Mouse (Mus musculus): ENCODE data around the gene C2cd4c. TPM values are rescaled to one million over a fixed set of nuclear protein-coding genes. Genes with fewer than 3 reads are reported as not detected.

Gene C2cd4c
- polyA plus RNA-seq, 1 experiment from 2014 or later = 0.11 TPM

- H3K9ac ChIP-seq = no peak overlapping the region
- H3K27me3 ChIP-seq = no peaks in the 10 kb centered on the region
- no peak overlapping the region for H3K4me2 ChIP-seq
- H3K4me3 ChIP-seq = no peak overlapping the region
- WGBS = 93% methylated on average over 6 of the region's 6 CpGs
- no peaks in the 10 kb centered on the region for H3K9me3 ChIP-seq
- no peaks in the 10 kb centered on the region for H3K4me1 ChIP-seq (replicated peaks)
- no peak overlapping the region for H3K27ac ChIP-seq (replicated peaks)
- no peak for ATAC-seq (ENCODE audit: low read depth)
- no peaks in the 10 kb centered on the region for H3K36me3 ChIP-seq
These were observed 28.7 kb downstream of the C2cd4c start for GRCm38 (mm10) chr10:79585136-79585535.

- 89% methylated on average over 9 of the region's 9 CpGs for WGBS
These were observed 29.4 kb downstream of the C2cd4c start for GRCm38 (mm10) chr10:79584426-79584825.

GRCm38 (mm10) chr10:79584021-79584420 is 29.8 kb downstream of the C2cd4c start:
- ATAC-seq (ENCODE audit: low read depth) = no peak
- no peaks in the 10 kb centered on the region for H3K4me1 ChIP-seq (replicated peaks)

More at GRCm38 (mm10) chr10:79584426-79584825, 29.4 kb downstream of the C2cd4c start:
- H3K4me3 ChIP-seq = no peak overlapping the region
- no peaks in the 10 kb centered on the region for H3K9me3 ChIP-seq
- no peak for ATAC-seq (ENCODE audit: low read depth)
- no peaks in the 10 kb centered on the region for H3K36me3 ChIP-seq
- H3K4me2 ChIP-seq = no peak overlapping the region
- H3K27ac ChIP-seq (replicated peaks) = no peak overlapping the region
- no peaks in the 10 kb centered on the region for H3K27me3 ChIP-seq
- H3K4me1 ChIP-seq (replicated peaks) = no peaks in the 10 kb centered on the region
- H3K9ac ChIP-seq = no peak overlapping the region

GRCm38 (mm10) chr10:79581501-79581900 is 32.3 kb downstream of the C2cd4c start:
- H3K27ac ChIP-seq (replicated peaks) = no peak overlapping the region
- ATAC-seq (ENCODE audit: low read depth) = no peak
- 91% methylated on average over 8 of the region's 8 CpGs for WGBS
- H3K27me3 ChIP-seq = no peaks in the 10 kb centered on the region
- H3K36me3 ChIP-seq = no peaks in the 10 kb centered on the region
- H3K9ac ChIP-seq = no peak overlapping the region
- H3K4me3 ChIP-seq = no peak overlapping the region
- no peak overlapping the region for H3K4me2 ChIP-seq
- no peaks in the 10 kb centered on the region for H3K9me3 ChIP-seq
- H3K4me1 ChIP-seq (replicated peaks) = no peaks in the 10 kb centered on the region

More at GRCm38 (mm10) chr10:79584021-79584420, 29.8 kb downstream of the C2cd4c start:
- H3K27ac ChIP-seq (replicated peaks) = no peak overlapping the region
- no peaks in the 10 kb centered on the region for H3K36me3 ChIP-seq
- H3K9me3 ChIP-seq = no peaks in the 10 kb centered on the region
- H3K27me3 ChIP-seq = no peaks in the 10 kb centered on the region
- no peak overlapping the region for H3K9ac ChIP-seq
- 66% methylated on average over 7 of the region's 7 CpGs for WGBS
- H3K4me3 ChIP-seq = no peak overlapping the region
- H3K4me2 ChIP-seq = no peak overlapping the region

- Histone ChIP-seq H3K9ac (no peak overlapping the region), H3K9me3 (no peaks in the 10 kb centered on the region), H3K4me3 (no peak overlapping the region), H3K27me3 (no peaks in the 10 kb centered on the region), H3K4me2 (no peak overlapping the region), H3K36me3 (no peaks in the 10 kb centered on the region), H3K4me1 (replicated peaks) (no peaks in the 10 kb centered on the region), H3K27ac (replicated peaks) (no peak overlapping the region)
- WGBS = 43% methylated on average over 6 of the region's 6 CpGs
- ATAC-seq (ENCODE audit: low read depth) = no peak
These were observed 33.0 kb downstream of the C2cd4c start for GRCm38 (mm10) chr10:79580811-79581210.

GRCm38 (mm10) chr10:79580356-79580755 is 33.5 kb downstream of the C2cd4c start:
- Histone ChIP-seq H3K9ac (no peak overlapping the region), H3K27ac (replicated peaks) (no peak overlapping the region), H3K27me3 (no peaks in the 10 kb centered on the region), H3K4me3 (no peak overlapping the region), H3K9me3 (no peaks in the 10 kb centered on the region), H3K4me1 (replicated peaks) (no peaks in the 10 kb centered on the region), H3K36me3 (no peaks in the 10 kb centered on the region), H3K4me2 (no peak overlapping the region)
- WGBS = 69% methylated on average over 7 of the region's 7 CpGs
- no peak for ATAC-seq (ENCODE audit: low read depth)

- no peak overlapping the region for H3K27ac ChIP-seq (replicated peaks)
- no peak overlapping the region for H3K4me2 ChIP-seq
- no peaks in the 10 kb centered on the region for H3K9me3 ChIP-seq
- H3K4me3 ChIP-seq = no peak overlapping the region
- 81% methylated on average over 12 of the region's 12 CpGs for WGBS
- no peak for ATAC-seq (ENCODE audit: low read depth)
- H3K27me3 ChIP-seq = no peaks in the 10 kb centered on the region
- no peaks in the 10 kb centered on the region for H3K36me3 ChIP-seq
- no peaks in the 10 kb centered on the region for H3K4me1 ChIP-seq (replicated peaks)
- no peak overlapping the region for H3K9ac ChIP-seq
These were observed 34.0 kb downstream of the C2cd4c start for GRCm38 (mm10) chr10:79579781-79580180.

- no peaks in the 10 kb centered on the region for H3K4me1 ChIP-seq (replicated peaks)
- H3K9ac ChIP-seq = no peak overlapping the region
- no peak overlapping the region for H3K4me3 ChIP-seq
- no peak overlapping the region for H3K4me2 ChIP-seq
- H3K27me3 ChIP-seq = no peaks in the 10 kb centered on the region
- H3K9me3 ChIP-seq = no peaks in the 10 kb centered on the region
- 82% methylated on average over 7 of the region's 7 CpGs for WGBS
- H3K36me3 ChIP-seq = no peaks in the 10 kb centered on the region
- no peak overlapping the region for H3K27ac ChIP-seq (replicated peaks)
- no peak for ATAC-seq (ENCODE audit: low read depth)
These were observed 34.9 kb downstream of the C2cd4c start for GRCm38 (mm10) chr10:79578891-79579290.

GRCm38 (mm10) chr10:79578276-79578675 is 35.5 kb downstream of the C2cd4c start:
- H3K27ac ChIP-seq (replicated peaks) = no peak overlapping the region
- no peak overlapping the region for H3K4me2 ChIP-seq
- H3K27me3 ChIP-seq = no peaks in the 10 kb centered on the region
- H3K9me3 ChIP-seq = no peaks in the 10 kb centered on the region
- no peaks in the 10 kb centered on the region for H3K36me3 ChIP-seq
- H3K4me1 ChIP-seq (replicated peaks) = no peaks in the 10 kb centered on the region
- ATAC-seq (ENCODE audit: low read depth) = no peak
- H3K4me3 ChIP-seq = no peak overlapping the region
- WGBS = 70% methylated on average over 9 of the region's 9 CpGs
- no peak overlapping the region for H3K9ac ChIP-seq

- H3K27ac ChIP-seq (replicated peaks) = no peak overlapping the region
- 72% methylated on average over 4 of the region's 4 CpGs for WGBS
- H3K4me2 ChIP-seq = no peak overlapping the region
- H3K36me3 ChIP-seq = no peaks in the 10 kb centered on the region
- H3K27me3 ChIP-seq = no peaks in the 10 kb centered on the region
- H3K4me3 ChIP-seq = no peak overlapping the region
- H3K4me1 ChIP-seq (replicated peaks) = no peaks in the 10 kb centered on the region
- no peaks in the 10 kb centered on the region for H3K9me3 ChIP-seq
- no peak overlapping the region for H3K9ac ChIP-seq
- ATAC-seq (ENCODE audit: low read depth) = no peak
These were observed 36.4 kb downstream of the C2cd4c start for GRCm38 (mm10) chr10:79577376-79577775.

GRCm38 (mm10) chr10:79575754-79576153 is 38.1 kb downstream of the C2cd4c start:
- WGBS = 78% methylated on average over 6 of the region's 6 CpGs
- H3K27ac ChIP-seq (replicated peaks) = no peak overlapping the region
- ATAC-seq (ENCODE audit: low read depth) = no peak
- H3K9ac ChIP-seq = no peak overlapping the region
- no peaks in the 10 kb centered on the region for H3K4me1 ChIP-seq (replicated peaks)
- H3K9me3 ChIP-seq = no peaks in the 10 kb centered on the region
- H3K4me3 ChIP-seq = no peak overlapping the region
- no peak overlapping the region for H3K4me2 ChIP-seq
- no peaks in the 10 kb centered on the region for H3K36me3 ChIP-seq
- no peaks in the 10 kb centered on the region for H3K27me3 ChIP-seq

GRCm38 (mm10) chr10:79574796-79575195 is 39.0 kb downstream of the C2cd4c start:
- WGBS = 92% methylated on average over 6 of the region's 6 CpGs
- Histone ChIP-seq H3K9me3 (no peaks in the 10 kb centered on the region), H3K36me3 (no peaks in the 10 kb centered on the region), H3K4me3 (no peak overlapping the region), H3K27ac (replicated peaks) (no peak overlapping the region), H3K27me3 (no peaks in the 10 kb centered on the region), H3K9ac (no peak overlapping the region), H3K4me1 (replicated peaks) (no peaks in the 10 kb centered on the region), H3K4me2 (no peak overlapping the region)
- no peak for ATAC-seq (ENCODE audit: low read depth)

GRCm38 (mm10) chr10:79574350-79574749 is 39.5 kb downstream of the C2cd4c start:
- Histone ChIP-seq H3K36me3 (no peaks in the 10 kb centered on the region), H3K4me3 (no peak overlapping the region), H3K27ac (replicated peaks) (no peak overlapping the region), H3K4me2 (no peak overlapping the region), H3K27me3 (no peaks in the 10 kb centered on the region), H3K4me1 (replicated peaks) (no peaks in the 10 kb centered on the region), H3K9me3 (no peaks in the 10 kb centered on the region), H3K9ac (no peak overlapping the region)
- WGBS = 85% methylated on average over 8 of the region's 8 CpGs
- no peak for ATAC-seq (ENCODE audit: low read depth)
